Mouse (Mus musculus) forebrain, embryonic 16.5 days (tissue): ENCODE data around the gene Ptprn2. TPM values are rescaled to one million over a fixed set of nuclear protein-coding genes. Genes with fewer than 3 reads are reported as not detected.

ENCODE experiments used
- ATAC-seq: fragments of 200-750 bp; cut with Nextera tagmentation; 2 replicates; pipeline ENCODE4 v1.8.0; 2017; ENCODE audit warnings: mild to moderate bottlenecking, moderate library complexity
- H3K27ac ChIP-seq: fragments of 300-500 bp; sonication (generic); 2 replicates; pipeline ENCODE4 v1.5.1; 2014; ENCODE audit warnings: low read length, control low read depth
- H3K27me3 ChIP-seq: fragments of 300-500 bp; sonication (generic); replicated peaks from 2 replicates; pipeline ENCODE4 v1.6.1; 2014; ENCODE audit warnings: low read length; ENCODE audit not compliant: control insufficient read depth, insufficient read depth
- H3K36me3 ChIP-seq: fragments of 300-500 bp; sonication (generic); 2 replicates; pipeline ENCODE4 v1.6.1; 2014; ENCODE audit not compliant: control insufficient read depth, insufficient read depth
- H3K4me1 ChIP-seq: fragments of 300-500 bp; sonication (generic); replicated peaks from 2 replicates; pipeline ENCODE4 v1.6.1; 2014; ENCODE audit warnings: low read length; ENCODE audit not compliant: control insufficient read depth, insufficient read depth
- H3K4me2 ChIP-seq: fragments of 300-500 bp; sonication (generic); 2 replicates; pipeline ENCODE4 v1.6.1; 2014; ENCODE audit warnings: mild to moderate bottlenecking, low read length, control low read depth
- H3K4me3 ChIP-seq: fragments of 300-500 bp; sonication (generic); replicated peaks from 2 replicates; pipeline ENCODE4 v1.5.1; 2014; ENCODE audit warnings: mild to moderate bottlenecking, low read length, control low read depth
- H3K9ac ChIP-seq: fragments of 300-500 bp; sonication (generic); replicated peaks from 2 replicates; pipeline ENCODE4 v1.6.1; 2014; ENCODE audit warnings: low read depth, low read length, control low read depth
- H3K9me3 ChIP-seq: fragments of 300-500 bp; sonication (generic); 2 replicates; pipeline ENCODE4 v1.6.1; 2016; ENCODE audit warnings: low read length; ENCODE audit not compliant: control insufficient read depth
- WGBS: fragments of 180-500 bp; shearing (Covaris S2); extraction: QIAGEN DNeasy Blood & Tissue Kit; methylation state at CpG from one replicate; pipeline ENCODE4 v1.1.7; 2014; 5-methylcytosine and 5-hydroxymethylcytosine counted together
- polyA plus RNA-seq: library from polyadenylated mRNA; unstranded; fragments of >200 nt; fragmentation: Nextera tagmentation; extraction: Ambion mirVana; gene quantifications from 2 replicates; pipeline ENCODE4 v1.2.1, GENCODE M21; 2015

Ptprn2 gene
- polyA plus RNA-seq, 1 experiment from 2014 or later = 11.5 TPM

GRCm38 (mm10) chr12:116473264-116473663, 12.3 kb upstream of the Ptprn2 start:
- no peak for ATAC-seq
- Histone ChIP-seq H3K4me2 (no peak overlapping the region), H3K36me3 (no peaks in the 10 kb centered on the region), H3K27ac (no peak overlapping the region), H3K4me3 (no peak overlapping the region), H3K4me1 (no peaks in the 10 kb centered on the region), H3K9me3 (no peaks in the 10 kb centered on the region), H3K27me3 (no peaks in the 10 kb centered on the region), H3K9ac (no peak overlapping the region)
- WGBS = 90% methylated on average over 2 of the region's 2 CpGs

- H3K27ac ChIP-seq = no peak overlapping the region
- no peaks in the 10 kb centered on the region for H3K27me3 ChIP-seq
- no peaks in the 10 kb centered on the region for H3K9me3 ChIP-seq
- H3K4me3 ChIP-seq = no peak overlapping the region
- ATAC-seq = no peak
- no peak overlapping the region for H3K9ac ChIP-seq
- no peaks in the 10 kb centered on the region for H3K4me1 ChIP-seq
- H3K4me2 ChIP-seq = no peak overlapping the region
- H3K36me3 ChIP-seq = no peaks in the 10 kb centered on the region
Observed at GRCm38 (mm10) chr12:116473761-116474160, 11.8 kb upstream of the Ptprn2 start.

DNA sequence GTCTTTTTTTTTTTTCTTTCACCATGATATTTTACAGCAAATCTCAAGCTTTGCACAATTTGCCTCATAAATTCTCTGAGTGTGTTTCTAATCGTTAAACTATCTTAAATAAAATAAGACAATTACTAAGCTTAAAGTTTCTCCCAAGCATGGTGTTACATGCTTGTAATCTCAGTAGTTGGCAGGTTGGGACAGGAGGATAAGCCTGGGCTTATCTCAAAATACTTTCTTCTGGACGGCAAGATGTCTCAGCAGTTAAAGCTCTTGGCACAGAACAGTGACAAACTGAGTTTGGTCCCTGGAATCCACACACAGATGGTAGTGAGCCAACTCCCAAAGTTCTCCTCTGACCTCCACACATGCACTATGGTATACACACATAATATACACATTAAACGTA, 10.8 kb upstream of the Ptprn2 start:
- H3K4me1 ChIP-seq = no peaks in the 10 kb centered on the region
- 74% methylated on average over 3 of the region's 3 CpGs for WGBS
- no peaks in the 10 kb centered on the region for H3K9me3 ChIP-seq
- no peak overlapping the region for H3K27ac ChIP-seq
- no peak overlapping the region for H3K4me2 ChIP-seq
- H3K4me3 ChIP-seq = no peak overlapping the region
- H3K9ac ChIP-seq = no peak overlapping the region
- no peaks in the 10 kb centered on the region for H3K36me3 ChIP-seq
- H3K27me3 ChIP-seq = no peaks in the 10 kb centered on the region
- ATAC-seq = no peak

DNA sequence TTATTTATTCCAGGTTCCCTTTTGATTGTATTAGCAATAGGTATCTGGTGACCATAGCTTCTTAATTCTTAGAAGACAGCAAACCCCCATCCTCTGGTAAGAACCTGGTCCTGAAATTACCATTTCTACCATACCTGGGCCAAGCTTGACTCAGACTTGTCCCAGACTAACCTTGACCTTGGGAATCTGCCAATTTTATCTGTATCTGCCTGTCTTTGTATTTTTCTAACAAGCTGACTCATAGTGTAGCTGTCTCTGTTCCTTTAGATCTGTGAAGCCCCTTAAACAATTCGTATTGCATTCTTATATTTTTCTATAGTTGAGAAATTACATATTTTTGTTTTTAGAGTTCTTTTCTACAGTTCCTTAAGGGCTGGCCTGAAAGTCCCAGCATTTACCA, 6.7 kb upstream of the Ptprn2 start:
- no peak overlapping the region for H3K27ac ChIP-seq
- no peak for ATAC-seq
- no peaks in the 10 kb centered on the region for H3K36me3 ChIP-seq
- 67% methylated on average over 1 of the region's 1 CpGs for whole genome bisulfite sequencing
- no peak overlapping the region for H3K4me3 ChIP-seq
- no peak overlapping the region for H3K9ac ChIP-seq
- H3K27me3 ChIP-seq = no peaks in the 10 kb centered on the region
- H3K9me3 ChIP-seq = no peaks in the 10 kb centered on the region
- H3K4me1 ChIP-seq = no peaks in the 10 kb centered on the region
- H3K4me2 ChIP-seq = no peak overlapping the region

- Histone ChIP-seq H3K4me3 (no peak overlapping the region), H3K9ac (no peak overlapping the region), H3K27me3 (no peaks in the 10 kb centered on the region), H3K9me3 (no peaks in the 10 kb centered on the region), H3K4me2 (no peak overlapping the region), H3K27ac (no peak overlapping the region), H3K4me1 (peaks cover 5% of the 10 kb centered on the region), H3K36me3 (no peaks in the 10 kb centered on the region)
- no peak for ATAC-seq
- WGBS = 67% methylated on average over 1 of the region's 1 CpGs
Observed at GRCm38 (mm10) chr12:116481921-116482320, 3.6 kb upstream of the Ptprn2 start.

GRCm38 (mm10) chr12:116483581-116483980, 1.9 kb upstream of the Ptprn2 start:
- Histone ChIP-seq H3K4me1 (peaks cover 11% of the 10 kb centered on the region), H3K4me2 (no peak overlapping the region), H3K27me3 (0 out of 2 replicates have a peak, but pooled peaks cover 2% of the 10 kb centered on the region), H3K9me3 (no peaks in the 10 kb centered on the region), H3K4me3 (no peak overlapping the region), H3K9ac (no peak overlapping the region), H3K27ac (no peak overlapping the region), H3K36me3 (no peaks in the 10 kb centered on the region)
- ATAC-seq = no peak
- 68% methylated on average over 2 of the region's 2 CpGs for WGBS

GRCm38 (mm10) chr12:116484991-116485390, 529 bp upstream of the Ptprn2 start:
- ATAC-seq = no peak; the same call in 1 of the 2 replicates
- peak overlapping the region; percentile 73 for H3K4me3 ChIP-seq
- peak overlapping the region; percentile 81 for H3K4me2 ChIP-seq
- H3K9ac ChIP-seq = 0 out of 2 replicates have a peak overlapping the region, but pooled peaks have one; percentile 81
- H3K27ac ChIP-seq = no peak overlapping the region
- H3K4me1 ChIP-seq = peaks cover 11% of the 10 kb centered on the region
- H3K36me3 ChIP-seq = no peaks in the 10 kb centered on the region
- H3K9me3 ChIP-seq = no peaks in the 10 kb centered on the region
- H3K27me3 ChIP-seq = 0 out of 2 replicates have a peak, but pooled peaks cover 2% of the 10 kb centered on the region
- WGBS = 78% methylated on average over 8 of the region's 8 CpGs

DNA sequence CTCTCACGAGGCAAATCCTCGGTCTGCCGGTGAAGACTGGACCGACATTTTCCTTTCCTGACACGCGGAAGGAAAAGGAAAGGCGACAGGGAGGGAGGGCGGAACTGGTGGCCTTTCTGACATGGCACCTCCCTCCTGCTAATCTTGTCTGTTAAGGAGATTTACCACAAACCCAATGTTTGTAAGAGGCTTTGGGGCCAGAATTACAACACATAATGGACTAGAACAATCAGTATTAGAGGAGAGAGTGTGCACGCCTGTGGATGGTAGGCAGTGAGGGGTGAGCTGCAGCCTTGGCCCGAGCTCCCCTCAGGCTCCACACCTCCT, 847 bp downstream of the Ptprn2 start:
- peak; percentile 18; the same call in 1 of the 2 replicates for ATAC-seq
- peak overlapping the region; percentile 81 for H3K4me2 ChIP-seq
- H3K4me3 ChIP-seq = peak overlapping the region; percentile 73
- H3K27ac ChIP-seq = peak overlapping the region; percentile 87
- WGBS = under 1% methylated on average over 10 of the region's 10 CpGs
- no peaks in the 10 kb centered on the region for H3K36me3 ChIP-seq
- 0 out of 2 replicates have a peak, but pooled peaks cover 2% of the 10 kb centered on the region for H3K27me3 ChIP-seq
- H3K4me1 ChIP-seq = peaks cover 11% of the 10 kb centered on the region
- H3K9ac ChIP-seq = peak overlapping the region; percentile 81
- H3K9me3 ChIP-seq = no peaks in the 10 kb centered on the region

- Histone ChIP-seq H3K27ac (no peak overlapping the region), H3K36me3 (no peaks in the 10 kb centered on the region), H3K9me3 (no peaks in the 10 kb centered on the region), H3K4me1 (peaks cover 11% of the 10 kb centered on the region), H3K27me3 (0 out of 2 replicates have a peak, but pooled peaks cover 2% of the 10 kb centered on the region), H3K4me2 (no peak overlapping the region), H3K9ac (no peak overlapping the region), H3K4me3 (no peak overlapping the region)
- no peak for ATAC-seq
- whole genome bisulfite sequencing = 59% methylated on average over 8 of the region's 8 CpGs
Observed at GRCm38 (mm10) chr12:116488836-116489235, 3.3 kb downstream of the Ptprn2 start.
